Mouse (Mus musculus) cerebral cortex, adult 2 months (tissue): Measurements from ENCODE around the gene Negr1.

Experiments
- WGBS: fragments of 180-500 bp; shearing (Covaris S2); methylation state at CpG from one replicate; pipeline ENCODE4 v1.1.7; 2018; 5-methylcytosine and 5-hydroxymethylcytosine counted together

Negr1 gene

DNA sequence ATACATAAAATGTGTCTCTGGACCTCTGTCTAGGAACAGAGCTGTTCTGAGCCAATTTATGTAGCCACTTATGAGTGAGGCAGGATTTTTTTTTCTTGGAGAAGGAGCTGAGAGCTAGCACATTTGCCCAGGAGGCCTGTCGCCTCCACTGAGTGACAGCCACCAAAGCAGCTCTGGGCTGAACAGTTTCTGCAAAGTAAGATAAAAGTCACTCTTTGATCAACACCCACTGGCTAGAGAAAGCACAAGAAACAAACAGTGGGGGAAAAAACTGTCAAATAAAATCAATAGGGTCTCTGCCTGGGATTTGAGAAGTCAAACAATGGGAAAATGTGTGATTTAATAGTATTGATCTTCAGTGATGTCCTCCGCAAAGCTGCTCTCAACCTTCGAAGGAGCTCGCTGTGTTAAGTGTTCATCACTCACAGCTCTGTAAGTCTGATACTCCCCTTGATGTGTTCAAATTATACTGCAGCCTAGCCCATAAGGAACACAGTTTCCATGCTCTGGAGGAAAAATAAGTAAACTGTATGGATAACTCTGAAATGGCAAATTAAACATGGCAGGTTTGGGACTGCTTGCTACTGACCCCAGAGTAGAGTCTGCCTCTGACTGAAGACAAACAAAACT lies 470.0 kb downstream of the Negr1 start:
- WGBS: 86% methylated on average over 4 of the region's 4 CpGs

DNA sequence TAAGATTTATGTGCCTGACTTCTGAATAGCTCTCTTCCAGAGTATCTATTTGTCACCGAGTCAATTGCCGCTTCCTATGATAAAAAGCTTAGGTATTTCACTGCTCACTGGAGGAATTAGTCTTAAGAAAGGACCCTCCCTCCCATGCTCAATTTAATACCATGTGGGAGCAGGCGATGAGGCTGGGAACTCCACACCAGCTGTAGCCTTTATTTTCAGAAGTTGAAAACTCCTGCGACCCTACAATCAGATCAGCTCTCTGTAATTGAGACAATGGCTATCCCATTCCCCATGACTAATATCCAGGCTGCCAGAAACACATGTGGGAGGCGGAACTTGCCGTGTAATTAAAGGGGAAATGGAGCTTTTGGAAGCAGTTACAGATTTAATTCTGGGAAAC lies 474.4 kb downstream of the Negr1 start:
- WGBS: 73% methylated on average over 6 of the region's 6 CpGs

DNA sequence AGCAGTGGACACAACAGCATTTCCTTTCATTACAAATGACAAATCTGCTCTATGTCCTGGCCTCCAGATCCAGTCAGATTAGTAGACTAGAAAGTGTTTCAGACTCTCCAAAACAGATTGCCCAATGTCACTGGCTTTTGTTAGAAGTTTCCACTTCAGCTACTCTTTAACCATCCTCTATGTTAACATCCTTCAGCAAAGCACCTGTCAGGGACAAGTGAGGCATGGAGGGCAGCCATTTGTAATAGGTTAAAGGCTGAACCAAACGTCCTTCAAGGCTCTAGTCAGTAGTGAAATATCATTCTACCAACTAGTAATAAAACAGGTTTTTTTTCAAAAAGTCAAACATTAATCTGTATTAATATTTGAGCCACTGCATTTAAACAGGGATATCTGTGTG lies 475.0 kb downstream of the Negr1 start:
- 84% methylated on average over 1 of the region's 1 CpGs for WGBS

DNA sequence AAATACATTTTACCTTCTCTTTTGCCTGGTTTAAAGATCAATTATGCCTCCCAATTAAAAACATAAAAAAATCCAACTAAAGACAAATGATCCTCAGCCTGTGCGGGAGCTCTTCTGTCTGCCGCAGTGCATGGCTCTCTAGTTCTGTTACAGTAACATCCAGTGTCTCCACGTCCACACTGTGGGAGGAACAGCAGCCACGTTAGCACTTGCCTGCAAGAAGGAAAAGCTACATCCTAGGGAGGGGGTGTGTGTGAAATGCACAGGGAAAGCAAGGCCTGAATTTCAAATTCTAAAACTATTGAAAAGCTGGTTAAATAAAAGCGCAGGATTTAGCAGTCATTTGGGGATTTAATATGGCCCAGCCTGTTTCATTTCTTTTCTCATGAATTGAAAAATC lies 479.0 kb downstream of the Negr1 start:
- WGBS: 25% methylated on average over 5 of the region's 5 CpGs

DNA sequence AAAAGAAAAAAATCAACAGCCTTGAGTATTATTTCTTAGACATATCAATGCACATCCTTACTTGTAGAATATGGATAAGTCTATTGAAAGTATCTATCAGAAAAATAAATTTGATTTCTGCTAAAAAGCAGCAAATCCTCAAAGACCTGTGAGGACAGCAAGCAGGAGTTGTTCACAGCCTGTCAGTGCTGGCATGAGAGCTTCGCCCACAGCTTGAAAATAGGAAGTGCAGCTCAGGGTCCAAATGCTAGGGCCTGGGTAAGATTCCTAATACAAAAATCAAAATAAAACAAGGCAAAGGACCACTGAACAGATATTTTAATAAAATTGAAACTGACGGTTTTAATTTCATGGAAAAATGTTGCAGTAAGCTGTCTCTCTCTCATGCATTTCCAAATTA lies 483.0 kb downstream of the Negr1 start:
- 81% methylated on average over 2 of the region's 2 CpGs for WGBS

DNA sequence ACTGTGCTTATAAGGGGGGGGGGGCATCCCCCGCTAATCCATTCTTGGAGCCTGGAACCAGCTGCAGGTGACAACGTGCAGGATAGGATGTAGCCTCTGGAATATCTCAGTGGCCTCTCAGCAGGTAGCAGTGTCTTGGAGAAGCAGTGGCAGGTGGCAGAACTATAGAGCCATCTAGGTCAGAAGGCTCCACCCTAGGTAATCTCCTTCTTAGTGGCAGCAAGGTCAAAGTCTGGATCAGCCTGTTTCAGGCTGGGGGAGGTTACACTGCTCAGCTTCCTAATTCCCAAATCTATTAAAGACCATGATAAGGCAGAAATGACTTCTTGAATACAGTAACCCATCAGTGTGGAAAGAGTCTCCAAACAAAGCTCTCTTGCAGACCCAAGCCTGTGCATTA lies 502.8 kb downstream of the Negr1 start:
- 84% methylated on average over 2 of the region's 2 CpGs for WGBS

DNA sequence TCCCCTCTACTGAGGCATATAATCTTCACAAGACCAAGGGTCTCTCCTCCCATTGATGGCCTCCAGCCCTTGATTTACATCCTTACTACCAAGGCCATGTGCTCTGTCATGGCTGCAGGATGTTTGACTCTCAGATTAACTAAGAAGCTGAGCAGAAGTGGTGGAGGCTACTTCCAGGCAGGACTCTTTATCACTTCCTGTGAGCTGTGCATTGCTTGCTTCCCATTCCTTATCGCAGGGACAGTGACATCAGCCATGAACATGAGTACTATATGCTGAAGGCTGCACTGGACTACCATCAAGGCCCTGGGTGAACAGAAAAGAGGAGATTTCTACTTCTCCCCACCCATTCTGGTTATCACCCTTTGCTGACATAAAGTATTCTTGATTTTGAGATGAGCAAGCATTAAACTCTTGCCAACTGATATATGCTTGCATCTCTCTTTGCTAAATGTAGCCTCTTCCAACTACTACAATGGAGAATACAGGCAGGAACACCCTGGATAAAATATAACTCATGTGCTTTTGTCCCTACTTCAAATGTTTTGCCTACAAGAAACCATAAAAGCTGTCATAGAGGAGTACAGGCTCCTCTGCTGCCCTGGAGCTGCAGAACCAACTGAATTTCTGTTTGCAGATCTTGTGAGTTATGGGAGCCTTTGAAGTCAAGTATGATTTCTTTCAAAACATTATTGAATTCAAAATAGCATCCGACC lies 517.8 kb downstream of the Negr1 start:
- WGBS: 69% methylated on average over 2 of the region's 2 CpGs

DNA sequence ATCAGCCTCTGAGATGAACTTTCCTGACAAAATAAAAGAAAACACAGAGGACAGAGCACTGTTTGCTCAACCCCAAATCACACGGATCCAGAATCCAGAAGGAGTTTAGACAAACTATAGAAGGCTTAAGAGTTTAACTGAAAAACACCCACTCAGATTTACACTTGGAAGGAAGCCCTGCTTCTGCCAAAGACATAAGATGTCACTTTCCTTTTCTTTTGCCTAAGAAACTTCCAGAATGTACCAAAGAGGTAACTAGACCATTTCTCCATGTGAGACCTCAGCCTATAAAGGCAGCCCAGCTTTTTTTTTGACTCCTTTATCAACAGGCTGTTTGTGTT lies 518.3 kb downstream of the Negr1 start:
- WGBS: 45% methylated on average over 1 of the region's 1 CpGs

DNA sequence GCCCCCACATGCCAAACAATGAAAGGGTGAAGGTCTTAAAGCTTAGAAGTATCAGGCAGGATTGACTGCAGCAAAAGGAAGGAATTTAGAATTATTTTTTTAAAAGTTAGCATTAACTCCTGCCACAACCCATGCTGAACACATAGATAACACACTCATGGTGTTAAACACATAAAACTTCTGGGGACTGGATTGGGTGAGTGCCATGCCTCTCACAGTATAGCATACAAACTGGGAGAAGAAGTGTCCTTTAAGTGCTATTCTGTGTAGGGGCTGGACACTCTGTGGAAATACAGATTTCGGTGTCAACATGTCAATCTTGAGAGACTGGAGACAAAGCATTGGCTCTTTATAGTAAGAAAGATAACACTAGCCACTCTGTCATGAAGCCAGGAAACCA lies 519.0 kb downstream of the Negr1 start:
- WGBS: 83% methylated on average over 1 of the region's 1 CpGs

DNA sequence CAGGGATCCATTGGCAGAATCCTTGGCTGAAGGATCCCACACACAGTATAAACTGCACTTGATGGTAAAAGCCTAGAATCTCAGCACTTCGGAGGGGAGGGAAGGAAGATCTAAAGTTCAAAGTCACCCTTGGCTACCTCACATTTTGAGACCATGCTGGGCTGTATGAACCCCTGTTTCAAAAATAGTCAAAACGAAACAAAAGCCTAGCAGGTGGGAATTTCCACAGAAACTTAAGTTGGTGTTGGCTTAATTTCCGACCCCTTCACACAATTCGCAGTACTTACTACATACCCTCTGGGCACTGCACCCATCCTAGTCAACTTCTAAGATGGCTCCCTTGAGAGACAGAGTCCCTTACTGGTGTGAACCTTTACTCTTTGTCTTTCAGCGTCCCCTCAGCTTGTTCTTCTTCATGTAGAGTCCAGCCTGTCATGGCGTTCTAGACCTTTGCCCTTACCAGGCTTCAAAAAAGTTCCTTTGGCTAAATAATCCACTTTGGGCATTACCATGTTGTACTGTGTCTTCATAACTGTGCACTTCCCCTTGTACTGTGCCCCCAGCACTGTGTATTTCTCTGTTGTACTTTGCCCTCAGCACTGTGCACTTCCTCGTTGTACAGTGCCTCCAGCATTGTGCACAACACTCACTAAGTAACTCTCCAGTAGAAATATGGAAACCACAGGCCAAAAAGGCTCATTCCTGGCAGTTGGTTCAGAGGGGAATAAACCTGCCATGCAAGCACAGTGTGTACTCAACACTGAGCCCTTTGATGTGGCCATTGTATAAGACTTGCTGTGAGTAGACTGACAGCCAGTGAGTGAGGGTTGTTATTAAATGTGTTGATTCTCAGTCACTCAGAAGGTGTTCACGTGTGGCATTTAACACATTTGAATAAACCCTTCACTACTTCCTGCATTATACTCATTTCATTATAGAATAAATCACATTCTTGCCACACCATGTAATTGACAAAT lies 521.5 kb downstream of the Negr1 start:
- 79% methylated on average over 8 of the region's 8 CpGs for WGBS

DNA sequence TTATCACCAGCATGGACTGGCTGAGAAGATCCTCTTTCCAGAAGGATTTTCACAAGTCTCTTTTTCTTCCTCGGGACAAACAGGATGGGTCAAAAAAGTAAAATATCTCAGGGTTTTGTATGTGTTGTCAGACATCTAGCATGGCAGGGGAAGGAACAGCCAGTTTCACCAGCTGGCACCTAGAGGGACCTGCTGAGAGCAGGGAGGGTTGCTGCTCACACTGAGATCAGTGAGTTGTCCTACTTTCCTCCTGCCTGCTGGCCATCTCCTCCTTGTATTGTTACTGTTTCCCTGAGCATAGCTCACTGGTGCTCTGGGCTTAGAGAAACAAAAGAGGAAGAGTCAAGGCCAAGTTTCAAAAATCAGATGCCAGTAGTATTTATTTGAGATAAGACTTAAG lies 523.6 kb downstream of the Negr1 start:
- 64% methylated on average over 1 of the region's 1 CpGs for WGBS

DNA sequence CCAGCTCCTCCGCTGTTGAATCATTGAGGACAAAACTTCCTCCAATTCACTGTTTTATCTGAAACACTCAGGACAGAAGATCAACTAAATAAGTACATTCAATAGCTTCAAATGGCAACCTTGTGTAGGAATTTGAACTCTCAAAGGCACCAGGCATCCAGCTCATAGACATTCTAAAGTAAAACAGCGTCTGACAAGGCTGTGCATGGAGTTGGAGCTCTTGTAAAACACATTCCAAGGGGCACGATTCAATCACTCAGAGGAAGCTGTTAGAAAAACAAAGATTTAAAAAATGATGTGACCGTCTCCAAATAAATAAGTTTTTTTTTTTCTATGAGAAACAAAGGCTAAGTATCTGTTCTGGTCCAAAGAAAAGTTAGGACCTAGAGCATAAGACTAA lies 528.5 kb downstream of the Negr1 start:
- 77% methylated on average over 4 of the region's 4 CpGs for WGBS

DNA sequence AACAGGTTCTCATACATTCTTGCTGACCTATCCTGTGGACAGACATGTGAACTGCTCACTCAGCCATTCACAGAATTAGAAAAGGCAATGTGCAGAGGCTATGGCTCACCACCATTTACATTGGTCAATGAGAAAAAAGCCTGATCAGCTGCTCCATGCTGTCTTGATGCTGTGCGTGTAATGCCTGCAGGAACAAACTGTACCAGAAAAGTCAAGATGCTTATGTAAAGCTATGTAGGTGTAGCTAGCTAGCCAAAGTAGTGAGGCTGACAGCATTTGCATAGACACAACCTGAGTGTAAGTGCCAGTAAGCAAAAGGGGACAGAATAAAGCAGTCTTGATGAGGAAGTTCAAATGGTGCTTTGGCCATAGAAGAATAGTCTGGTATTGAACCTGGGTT lies 534.7 kb downstream of the Negr1 start:
- 59% methylated on average over 1 of the region's 1 CpGs for WGBS

DNA sequence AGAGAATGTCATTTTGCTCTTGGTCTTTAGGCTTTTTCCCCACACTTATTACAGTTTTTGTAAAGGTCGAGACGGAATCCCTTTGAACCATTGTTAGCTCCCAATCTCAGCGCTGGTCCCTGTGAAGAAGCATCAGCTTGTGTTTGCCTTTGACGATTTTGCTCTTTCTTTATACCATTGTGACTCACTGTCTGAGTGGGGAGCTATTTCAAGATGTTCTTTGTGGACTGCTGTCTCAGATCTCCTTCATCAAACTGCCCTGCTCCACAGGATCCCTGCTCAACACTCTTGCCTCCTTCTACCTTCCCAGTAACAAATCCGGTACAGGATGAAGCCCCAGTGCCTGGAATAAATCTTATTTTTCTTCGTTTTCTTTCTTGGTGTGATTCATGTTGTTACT lies 536.8 kb downstream of the Negr1 start:
- 42% methylated on average over 6 of the region's 6 CpGs for WGBS

DNA sequence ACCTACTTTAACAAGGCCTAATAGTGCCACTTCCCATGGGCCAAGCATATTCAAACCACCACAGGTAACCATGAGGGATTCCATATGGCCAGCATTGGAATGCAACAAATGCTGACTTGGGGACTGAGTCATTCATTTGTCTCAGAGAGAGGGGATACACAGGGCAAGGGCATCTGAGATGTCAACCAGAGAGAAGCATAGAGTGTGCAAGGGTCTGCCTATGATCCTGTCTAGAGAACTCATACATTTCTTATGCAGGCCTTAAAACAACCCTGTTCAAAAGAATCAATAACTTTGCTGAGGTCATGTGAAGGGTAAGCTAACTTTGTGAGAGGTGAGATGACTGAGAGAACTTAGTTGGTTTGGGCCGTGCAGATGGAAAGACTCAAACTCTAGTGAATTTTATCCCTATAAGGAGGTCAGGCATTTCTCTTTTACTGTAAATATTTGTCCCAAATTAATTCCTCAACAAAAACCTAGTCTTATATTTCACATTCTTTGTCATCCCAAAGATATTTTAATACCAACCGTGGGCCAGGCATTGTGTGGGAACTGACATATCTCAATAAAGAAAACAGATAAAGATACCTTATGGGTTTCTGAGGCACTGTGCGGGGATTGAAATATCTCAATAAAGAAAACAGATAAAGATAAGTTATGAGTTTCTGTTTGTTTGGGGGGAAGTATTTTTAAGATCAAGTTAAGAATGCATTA lies 543.4 kb downstream of the Negr1 start:
- 82% methylated on average over 3 of the region's 3 CpGs for WGBS

DNA sequence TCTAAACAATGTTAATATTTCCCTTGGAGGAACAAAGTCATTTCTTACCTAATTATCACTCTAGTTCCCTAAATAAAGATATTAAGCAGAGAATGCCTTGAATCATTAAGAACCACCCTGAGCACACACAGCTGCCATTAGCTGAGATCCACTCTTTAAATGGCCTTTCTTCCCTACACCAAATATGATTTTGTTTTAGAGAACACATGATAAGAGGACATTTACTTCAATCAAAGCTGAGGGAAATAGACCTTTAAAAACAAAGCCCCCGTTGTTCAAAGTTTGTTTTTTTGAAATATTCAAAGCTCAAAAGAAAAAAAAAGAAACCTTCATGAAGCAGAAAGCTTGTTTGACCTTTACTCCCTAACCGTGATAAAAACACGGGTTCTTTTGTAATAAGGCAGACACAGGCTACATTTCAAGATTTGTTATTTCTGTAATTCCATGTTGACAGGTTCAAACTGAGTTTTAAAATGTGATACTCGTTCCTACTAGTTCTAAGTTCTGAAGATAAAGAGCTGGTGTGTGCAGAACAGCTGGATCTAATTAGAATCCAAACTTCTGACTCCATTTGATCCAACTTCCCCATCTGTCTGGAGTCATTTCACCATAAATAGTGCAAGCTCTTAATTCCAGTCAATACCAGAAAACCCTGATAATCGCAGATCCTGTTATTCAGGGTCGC lies 544.1 kb downstream of the Negr1 start:
- 63% methylated on average over 6 of the region's 6 CpGs for WGBS

DNA sequence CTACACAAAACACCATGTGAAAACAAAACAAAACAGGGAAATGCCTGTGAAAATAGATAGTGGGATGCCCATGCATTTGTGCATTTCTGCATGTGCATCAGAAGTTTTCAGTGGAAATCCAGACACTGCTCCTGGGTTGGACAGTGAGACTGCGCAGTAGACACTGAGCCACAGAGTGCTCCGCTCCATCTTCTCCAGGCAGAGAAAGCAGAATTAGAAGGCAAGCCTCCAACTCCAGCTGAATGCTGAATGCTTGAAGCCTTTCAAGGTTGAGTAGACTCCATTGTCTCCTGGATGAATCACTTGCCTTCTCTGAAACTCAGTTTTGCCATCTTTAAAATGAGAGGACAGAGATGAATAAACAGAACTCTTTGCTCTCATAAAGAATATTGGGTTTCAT lies 546.6 kb downstream of the Negr1 start:
- WGBS: 76% methylated on average over 2 of the region's 2 CpGs

DNA sequence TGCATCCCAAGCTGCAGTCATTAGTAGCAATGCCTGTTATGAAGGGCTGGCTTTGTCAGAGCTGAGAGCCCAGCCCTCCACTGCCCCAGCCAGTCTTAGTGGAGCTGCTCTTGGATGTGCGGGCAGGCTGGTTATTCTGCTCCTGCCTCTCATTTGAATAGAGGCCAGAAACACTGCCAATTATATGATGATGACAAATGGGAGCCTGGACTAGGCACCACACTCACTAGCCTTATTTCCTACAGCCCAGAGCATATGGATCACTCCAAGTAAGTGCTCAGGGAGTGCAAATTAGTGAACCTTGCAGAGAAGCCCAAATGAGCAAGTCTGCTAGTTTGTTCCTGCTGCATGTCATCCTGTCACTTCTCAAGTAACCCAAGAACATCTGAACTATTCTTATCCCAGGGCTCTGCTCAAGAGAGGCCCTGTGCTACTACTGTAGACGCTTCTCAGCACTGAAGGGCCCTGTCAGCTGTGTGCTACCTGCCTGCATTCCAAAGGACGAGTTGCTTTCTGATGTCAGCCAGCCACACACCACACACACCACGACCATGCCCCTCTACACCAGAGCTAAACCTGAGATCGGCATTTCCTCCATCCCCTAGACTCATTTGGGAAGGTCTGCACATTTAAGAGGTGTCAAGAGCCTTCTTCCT lies 553.6 kb downstream of the Negr1 start:
- WGBS: 50% methylated on average over 5 of the region's 5 CpGs

DNA sequence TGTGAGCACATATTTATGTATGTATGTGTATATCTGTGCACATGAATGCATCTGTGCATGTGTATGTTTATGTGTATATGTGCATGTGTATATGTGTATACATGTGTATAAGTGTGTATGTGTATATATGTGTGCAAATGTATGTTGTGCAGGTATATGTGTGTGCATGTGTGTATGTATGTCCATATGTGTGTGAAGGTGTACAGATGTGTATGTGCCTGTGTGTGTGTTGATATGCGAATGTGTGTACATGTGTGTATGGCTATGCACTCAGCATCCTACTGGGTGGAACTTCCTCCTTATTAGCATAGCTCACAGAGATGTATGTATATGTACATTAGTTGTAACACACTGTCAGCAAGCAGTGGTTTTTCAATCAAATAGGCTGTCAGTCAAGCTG lies 554.4 kb downstream of the Negr1 start:
- 100% methylated on average over 1 of the region's 1 CpGs for WGBS

DNA sequence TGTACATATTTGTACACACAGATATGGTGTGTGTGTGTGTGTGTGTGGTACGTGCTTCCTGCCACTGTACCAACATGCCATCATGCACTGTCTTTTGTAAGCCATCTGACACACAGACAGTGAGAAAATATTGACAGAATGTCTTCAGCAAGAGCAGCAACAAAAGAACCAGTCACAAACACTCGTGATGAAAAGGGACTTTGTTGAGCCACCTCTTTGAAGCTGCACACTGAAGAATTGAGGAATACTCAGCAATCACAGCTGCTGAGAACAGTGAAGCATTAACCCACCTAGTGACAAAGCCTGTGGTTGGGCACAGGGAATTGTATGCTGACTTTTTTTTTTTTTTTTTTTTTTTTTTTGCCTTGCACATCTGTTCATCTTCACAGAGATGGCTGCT lies 558.3 kb downstream of the Negr1 start:
- 60% methylated on average over 2 of the region's 2 CpGs for WGBS
